Comparison of ENCODE assay signal across 11 mouse cellular contexts in the genomic region with DNA sequence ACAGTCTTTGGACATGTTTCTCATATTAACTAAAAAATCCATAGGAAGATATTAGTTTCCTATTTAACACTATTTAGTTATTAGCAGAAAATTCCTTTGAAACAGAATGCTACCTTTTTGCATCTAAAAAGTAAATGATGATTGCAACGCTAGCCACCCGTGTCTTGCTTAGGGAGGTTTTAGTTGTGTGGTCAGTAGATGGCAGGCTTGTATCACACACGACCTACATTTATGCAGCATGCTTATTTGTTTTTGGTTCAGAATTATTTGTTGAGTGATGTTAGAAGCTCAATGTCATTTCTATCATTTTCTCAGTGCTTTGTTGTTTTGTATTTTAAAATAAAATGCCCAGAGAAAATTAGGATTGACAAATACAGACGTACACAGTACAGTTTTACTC.
A peak's percentile ranks its signal among the peaks of the same experiment; 100 is the strongest.
DNase-seq lines count a peak whose midpoint lies in the region; ATAC-seq and TF ChIP-seq lines count a peak whose summit lies in the region.
"Had no signal": no experiment of that assay in that cellular context is flagged by ENCODE, and none has a peak within 500 bp of the region (broad histone marks: within the 10 kb centered on the region; RNA-seq: fewer than 3 reads in every experiment).

No protein-coding gene starts in this region.

- ATAC-seq in lung, embryonic 14.5 days (ENCODE audit: insufficient read depth): peak; percentile 58; the same call in 1 of the 2 replicates
- peak; percentile 80; the same call in 1 of the 2 replicates for ATAC-seq in neural tube, embryonic 14.5 days (ENCODE audit: low read depth)
- no peak for ATAC-seq in CD4-positive, CD25-positive, alpha-beta regulatory T cell, adult 4 months

- peak; percentile 40 to 52 for DNase-seq in cerebellum, postnatal 14 days
- no peak for DNase-seq in cerebellum, postnatal 36 days
- DNase-seq in lung, embryonic 14.5 days: peak; percentile 77
- no peak for DNase-seq in lung, postnatal 10 days
- peak; percentile 50 for DNase-seq in embryo, embryonic 11 days
- no peak for DNase-seq in ovary, postnatal 36 days (ENCODE audit: low spot score)

- 39% methylated on average over 4 of the region's 4 CpGs for WGBS in lung, embryonic 14.5 days
- WGBS in neural tube, embryonic 14.5 days: 51% methylated on average over 4 of the region's 4 CpGs

- H3K27me3 ChIP-seq in lung, embryonic 14.5 days (ENCODE audit: insufficient read depth, low read length): no peaks in the 10 kb centered on the region
- no peaks in the 10 kb centered on the region for H3K27me3 ChIP-seq in neural tube, embryonic 14.5 days (ENCODE audit: control insufficient read depth, insufficient read depth, low read length)
- H3K27me3 ChIP-seq: CH12.LX; limb, embryonic 13.5 days; neural tube, embryonic 13.5 days had no signal

- H3K9ac ChIP-seq in lung, embryonic 14.5 days: no peak overlapping the region
- H3K9ac ChIP-seq in neural tube, embryonic 14.5 days (replicated peaks; ENCODE audit: low read depth, low read length): no peak overlapping the region
- H3K9ac ChIP-seq: limb, embryonic 13.5 days; neural tube, embryonic 13.5 days had no signal

- no peak overlapping the region for H3K27ac ChIP-seq in lung, embryonic 14.5 days (ENCODE audit: low read depth)
- no peak overlapping the region for H3K27ac ChIP-seq in neural tube, embryonic 14.5 days (ENCODE audit: low read depth, low read length)
- H3K27ac ChIP-seq: limb, embryonic 13.5 days; neural tube, embryonic 13.5 days had no signal

- H3K4me1 ChIP-seq in lung, embryonic 14.5 days (ENCODE audit: insufficient read depth): no peaks in the 10 kb centered on the region
- no peaks in the 10 kb centered on the region for H3K4me1 ChIP-seq in neural tube, embryonic 14.5 days (ENCODE audit: control insufficient read depth, insufficient read depth, low read length)
- H3K4me1 ChIP-seq: limb, embryonic 13.5 days; neural tube, embryonic 13.5 days had no signal

- no peak overlapping the region for H3K4me3 ChIP-seq in lung, embryonic 14.5 days (ENCODE audit: low read depth, low read length)
- no peak overlapping the region for H3K4me3 ChIP-seq in neural tube, embryonic 14.5 days (ENCODE audit: low read depth, low read length)
- H3K4me3 ChIP-seq: limb, embryonic 13.5 days; neural tube, embryonic 13.5 days had no signal

- no peak overlapping the region for H3K4me2 ChIP-seq in lung, embryonic 14.5 days
- no peak overlapping the region for H3K4me2 ChIP-seq in neural tube, embryonic 14.5 days (ENCODE audit: low read depth, low read length)
- H3K4me2 ChIP-seq: limb, embryonic 13.5 days; neural tube, embryonic 13.5 days had no signal

- H3K36me3 ChIP-seq in lung, embryonic 14.5 days (ENCODE audit: insufficient read depth): no peaks in the 10 kb centered on the region
- no peaks in the 10 kb centered on the region for H3K36me3 ChIP-seq in neural tube, embryonic 14.5 days (ENCODE audit: control insufficient read depth, insufficient read depth, low read length)
- H3K36me3 ChIP-seq: limb, embryonic 13.5 days; neural tube, embryonic 13.5 days had no signal

- TF ChIP-seq CTCF in lung, embryonic 14.5 days (IDR thresholded peaks at IDR 0.05; ENCODE audit: low read depth): peak; percentile 64

- no peaks in the 10 kb centered on the region for H3K9me3 ChIP-seq in lung, embryonic 14.5 days (ENCODE audit: low read depth, low read length)
- H3K9me3 ChIP-seq in neural tube, embryonic 14.5 days (ENCODE audit: control insufficient read depth, low read length): no peaks in the 10 kb centered on the region
- H3K9me3 ChIP-seq: limb, embryonic 13.5 days; neural tube, embryonic 13.5 days had no signal

Comparison
In these comparisons a context has a peak if more than half of its experiments do, and no peak if none do; other contexts are left out.
1. DNase-seq: peak in cerebellum, postnatal 14 days (2 of 2), lung, embryonic 14.5 days (single experiment) and embryo, embryonic 11 days (single experiment); none in cerebellum, postnatal 36 days (0 of 2), lung, postnatal 10 days (single experiment) and ovary, postnatal 36 days (single experiment).